Mouse (Mus musculus) bone marrow, adult 2 months (tissue): ENCODE measurements around the gene Pdia2.

Experiments
- CTCF ChIP-seq: fragments of 200-500 bp; IDR thresholded peaks from 2 replicates; pipeline ENCODE4 v1.5.1; 2011; ENCODE audit warnings: low read length, control low read depth; ENCODE audit not compliant: control insufficient read depth, insufficient read depth
- POLR2A ChIP-seq: fragments of 200-500 bp; IDR thresholded peaks from 2 replicates; pipeline ENCODE4 v1.6.1; 2011; ENCODE audit warnings: low read depth, mild to moderate bottlenecking, control low read depth, low read length, borderline replicate concordance; ENCODE audit not compliant: control insufficient read depth

- no peak for TF ChIP-seq CTCF
- TF ChIP-seq POLR2A, result no peak
These were observed 26.3 kb upstream of the Pdia2 start for GRCm38 (mm10) chr17:26225150-26225549.
